Mouse (Mus musculus) spleen, adult 12 weeks (tissue): Measurements from ENCODE around the gene Cntn5.

ENCODE experiments used
- DNase-seq: peaks from one replicate; pipeline ENCODE4 v3.0.0; 2022; ENCODE audit warnings: low spot score

The Cntn5 gene

DNA sequence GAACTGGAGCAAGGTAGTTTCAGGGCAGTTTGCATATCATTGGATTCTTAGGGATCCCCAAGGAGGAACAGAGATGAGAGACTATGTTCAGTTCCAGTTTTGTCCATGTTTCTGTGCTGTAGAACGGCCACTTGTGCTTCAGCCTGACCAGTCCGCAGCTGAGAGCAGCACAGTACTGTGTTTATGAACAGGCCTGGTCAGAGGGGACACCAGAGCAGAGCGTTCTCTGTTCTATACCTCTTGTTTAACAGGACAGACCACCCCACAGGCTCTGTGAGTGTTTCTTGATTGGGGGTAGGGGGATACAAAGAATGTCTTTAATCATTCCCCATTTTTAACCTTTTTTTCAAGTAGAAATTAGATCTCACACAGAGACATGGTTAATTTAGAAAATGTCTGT is 984.0 kb downstream of the Cntn5 start:
- DNase-seq: no peak

DNA sequence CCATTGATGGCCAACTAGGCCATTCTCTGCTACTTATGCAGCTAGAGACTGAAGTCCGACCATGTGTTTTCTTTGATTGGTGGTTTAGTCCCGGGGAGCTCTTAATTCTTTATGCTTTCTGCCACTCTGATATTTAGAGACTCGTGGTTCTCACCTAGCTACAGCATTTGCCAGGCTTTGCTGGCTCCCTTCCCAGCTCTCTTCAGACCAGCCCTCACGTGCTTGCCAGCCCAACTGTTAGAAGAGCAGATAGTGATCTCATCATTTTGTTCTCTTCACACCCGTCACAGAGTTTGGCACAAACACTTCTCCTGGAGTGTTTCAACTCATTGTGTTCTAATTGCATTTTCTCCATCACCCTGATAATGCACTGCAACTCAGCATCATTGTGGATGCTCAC is 1005.5 kb downstream of the Cntn5 start:
- DNase-seq: no peak

DNA sequence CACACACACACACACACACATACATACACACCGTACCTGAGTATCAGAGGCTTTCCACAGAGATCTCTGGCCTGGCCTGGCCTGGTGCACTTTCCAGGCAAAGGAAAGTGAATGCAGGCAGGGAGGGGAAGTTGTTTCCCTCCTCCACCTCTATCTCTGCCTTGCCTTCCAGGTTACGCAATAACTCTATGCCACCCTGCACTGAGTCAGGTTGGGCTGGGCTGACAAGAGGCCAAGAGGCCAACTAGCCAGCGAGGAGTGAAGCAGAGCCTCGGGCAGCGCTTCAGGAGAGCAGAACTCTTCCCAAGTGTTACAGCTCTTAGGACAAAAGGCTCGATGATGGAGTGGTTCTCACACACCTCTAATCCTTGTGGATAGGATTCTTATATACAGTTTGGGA is 1018.4 kb downstream of the Cntn5 start:
- no peak for DNase-seq

DNA sequence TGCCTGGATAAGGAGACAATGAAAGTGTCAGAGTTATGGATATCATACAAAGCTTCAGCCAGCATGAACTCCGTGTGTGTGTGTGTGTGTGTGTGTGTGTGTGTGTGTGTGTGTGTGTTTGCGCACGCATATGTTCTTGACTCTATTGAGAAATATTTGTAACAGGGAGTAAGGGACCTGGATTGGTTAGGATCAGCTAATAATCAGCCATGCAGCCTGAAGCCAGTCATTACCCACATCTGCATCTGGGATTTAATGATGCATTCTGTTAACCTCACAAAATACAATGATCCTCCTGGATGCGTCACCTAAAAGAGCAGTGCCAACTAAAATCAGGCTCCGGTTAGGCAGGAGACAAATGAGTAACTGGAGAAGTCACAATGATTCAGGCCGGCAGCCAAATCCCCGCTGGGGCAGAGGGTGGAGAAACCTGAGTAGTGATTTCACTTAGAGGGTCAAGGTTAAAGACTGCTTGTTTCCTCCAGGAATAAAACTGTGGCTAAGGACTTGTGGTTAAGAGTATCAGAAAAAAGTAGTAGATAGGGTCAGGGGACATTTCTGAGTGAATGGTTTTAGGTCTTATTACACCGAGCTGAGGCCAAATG is 1021.7 kb downstream of the Cntn5 start:
- DNase-seq: no peak

DNA sequence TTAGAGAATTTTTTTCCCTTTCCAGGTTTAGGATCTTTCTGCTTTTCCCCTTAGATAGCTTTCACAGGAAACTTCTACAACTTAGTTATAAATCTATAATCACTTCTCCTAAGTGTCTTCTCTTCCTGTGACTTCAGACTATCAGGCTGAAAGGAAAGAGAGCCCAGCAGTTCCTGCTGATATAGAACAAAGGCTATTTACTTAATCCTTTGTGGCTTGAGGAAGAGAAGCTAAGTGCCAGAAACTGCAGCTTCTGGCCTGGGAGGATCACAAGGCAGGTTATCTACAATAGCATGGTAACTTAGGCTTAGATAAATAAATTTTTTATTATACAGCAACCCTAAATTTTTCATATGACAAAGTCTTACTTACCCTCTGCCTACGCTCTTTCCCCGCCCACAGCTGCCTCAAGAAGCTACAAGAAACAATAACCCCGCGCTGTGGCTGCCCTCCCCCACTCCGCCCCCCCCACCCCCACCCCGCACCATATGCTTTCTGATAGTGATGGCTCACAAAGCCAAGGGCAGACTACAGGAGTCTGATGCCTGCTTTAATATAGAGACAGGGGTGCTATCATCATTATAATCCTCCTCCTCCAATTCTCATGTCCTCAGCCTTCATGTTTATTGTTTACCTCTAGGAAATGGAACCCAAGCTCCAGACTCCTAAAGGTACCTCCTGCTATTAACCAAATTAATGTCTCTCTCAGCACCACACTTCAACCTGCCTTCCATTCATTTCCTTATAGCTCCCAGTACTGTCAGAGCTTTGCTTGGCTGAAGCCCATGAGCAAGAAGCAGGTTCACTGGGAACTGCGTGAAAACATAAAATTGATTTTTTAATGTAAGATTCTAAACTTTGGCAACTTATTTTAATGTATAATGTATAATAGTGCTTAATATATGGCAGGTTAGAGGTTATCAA is 1032.2 kb downstream of the Cntn5 start:
- DNase-seq: no peak

DNA sequence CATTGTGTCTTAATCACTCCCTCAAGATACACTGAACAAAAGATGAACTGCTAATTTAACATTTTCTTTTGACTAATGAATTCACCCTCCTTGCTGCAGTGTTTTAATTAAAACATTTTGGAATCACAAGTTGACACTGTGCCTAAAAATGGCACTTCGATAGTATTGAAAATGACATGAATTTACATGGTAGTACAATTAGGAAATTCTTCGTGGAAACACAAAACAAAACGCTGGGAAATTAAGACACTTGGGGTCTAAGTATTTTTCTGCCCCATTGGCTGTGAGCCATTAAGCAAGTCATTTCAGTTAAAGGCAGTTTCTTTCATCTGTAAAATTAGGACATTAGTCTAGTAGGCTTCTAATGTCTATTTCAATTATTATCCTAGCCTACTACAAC is 1043.9 kb downstream of the Cntn5 start:
- DNase-seq: no peak

DNA sequence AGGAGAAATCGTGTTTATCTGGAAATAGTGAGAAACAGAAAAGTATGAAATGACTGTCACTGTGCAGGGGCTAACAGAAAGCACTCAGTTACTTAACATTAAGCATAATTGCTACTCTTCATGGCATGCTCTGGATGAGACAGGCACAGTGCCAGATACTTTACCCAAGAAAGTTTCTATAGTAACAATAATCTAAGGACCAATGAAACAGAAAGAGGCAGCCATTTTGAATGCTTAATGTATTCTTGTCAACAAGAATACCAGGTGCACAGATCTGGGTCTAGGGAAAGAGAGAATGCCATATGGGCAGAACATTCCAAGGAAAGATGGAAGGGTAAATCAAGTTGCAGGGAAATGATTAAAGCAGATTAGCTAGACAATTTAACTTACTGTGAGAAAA is 1045.3 kb downstream of the Cntn5 start:
- no peak for DNase-seq

DNA sequence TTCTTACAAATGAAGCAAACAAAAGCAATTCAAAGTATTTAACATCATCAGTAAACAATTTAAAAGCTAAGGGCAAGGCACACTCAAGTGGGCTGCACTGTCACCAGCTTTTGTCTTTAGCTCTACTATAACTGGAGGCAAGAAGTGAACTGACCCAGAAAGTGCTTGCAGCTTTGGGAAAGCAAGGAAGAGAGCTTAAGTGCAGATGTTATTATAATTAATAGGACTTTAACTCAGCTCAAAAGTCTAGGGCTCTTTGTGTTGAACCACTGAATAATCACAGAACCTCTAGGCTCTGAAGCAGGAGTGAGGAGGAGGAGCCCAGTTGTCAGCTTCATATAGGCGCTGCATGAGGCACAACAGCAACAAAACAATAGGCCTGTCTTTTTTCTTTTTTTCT is 1049.8 kb downstream of the Cntn5 start:
- DNase-seq: no peak

DNA sequence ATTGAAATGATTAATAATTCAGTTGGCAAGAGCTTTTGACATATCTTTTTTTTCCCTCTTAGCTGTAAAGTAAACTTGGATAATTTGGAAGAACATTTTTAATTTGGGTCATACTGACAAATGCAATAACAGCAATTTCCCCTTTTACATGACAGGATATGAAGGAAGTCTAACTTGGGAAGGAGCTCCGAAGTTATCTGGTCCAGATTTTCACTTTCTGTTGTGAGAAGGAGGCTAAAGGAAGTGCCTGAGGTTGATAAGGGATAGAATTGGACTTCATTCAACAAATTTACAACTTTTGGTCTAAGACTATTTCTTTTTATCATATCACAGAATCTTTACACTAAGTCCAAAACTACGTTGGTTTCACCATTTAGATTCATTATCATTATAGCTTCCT is 1074.3 kb downstream of the Cntn5 start:
- DNase-seq: no peak

DNA sequence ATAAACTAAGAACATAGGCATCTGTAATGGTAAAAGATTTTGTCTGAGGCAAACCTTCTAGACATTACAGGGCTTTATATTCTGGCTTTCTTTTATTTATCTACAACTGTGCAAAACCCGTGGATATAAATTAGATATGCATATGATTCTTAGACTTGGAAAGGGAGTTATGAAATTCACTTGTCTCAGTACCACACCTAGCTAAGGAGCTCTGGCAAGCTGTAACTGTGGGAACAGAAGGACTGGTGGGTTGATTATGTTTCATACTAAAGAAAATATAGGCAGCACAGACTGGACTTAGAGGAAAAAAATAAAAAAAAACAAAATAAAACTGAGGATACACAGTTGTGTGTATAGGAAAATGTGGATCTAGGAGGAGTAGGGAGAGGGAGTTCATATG is 1084.6 kb downstream of the Cntn5 start:
- no peak for DNase-seq

DNA sequence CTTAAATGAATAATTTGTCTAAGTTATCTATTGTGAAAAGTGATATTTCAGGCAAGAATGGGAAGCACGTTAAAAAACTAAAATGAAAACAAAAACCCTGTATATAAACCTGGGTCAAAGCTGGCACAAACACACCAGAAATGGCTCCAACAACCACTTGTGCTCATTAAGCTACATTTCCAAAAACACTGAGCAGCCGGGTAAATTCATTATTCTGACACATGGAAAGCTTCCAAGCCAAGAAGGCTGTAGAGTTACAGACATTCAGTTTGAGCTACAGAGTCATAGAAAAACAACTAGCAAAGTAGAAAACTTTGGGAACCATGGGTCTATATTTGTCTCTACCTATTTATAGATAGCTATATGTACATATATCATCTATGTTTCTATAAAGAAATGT is 1087.1 kb downstream of the Cntn5 start:
- no peak for DNase-seq

DNA sequence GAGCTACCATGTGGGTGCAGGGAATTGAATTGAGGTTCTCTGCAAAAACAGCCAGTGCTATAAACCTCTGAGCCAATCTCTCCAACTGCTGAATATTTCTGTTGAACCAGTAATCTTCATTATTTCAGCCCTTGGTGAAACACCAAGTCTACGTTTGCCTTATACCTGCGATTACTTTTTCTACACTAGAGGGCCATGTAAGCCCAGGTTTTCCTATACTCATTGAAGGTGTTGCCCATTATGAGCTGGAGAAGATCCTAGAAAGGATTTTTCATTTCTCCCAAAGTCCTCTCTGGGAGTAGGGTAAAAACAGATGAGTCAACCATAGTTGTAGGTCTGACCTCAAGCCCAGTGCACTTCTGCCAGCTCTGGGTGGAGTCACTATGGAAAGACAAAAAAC is 1105.0 kb downstream of the Cntn5 start:
- DNase-seq: no peak

DNA sequence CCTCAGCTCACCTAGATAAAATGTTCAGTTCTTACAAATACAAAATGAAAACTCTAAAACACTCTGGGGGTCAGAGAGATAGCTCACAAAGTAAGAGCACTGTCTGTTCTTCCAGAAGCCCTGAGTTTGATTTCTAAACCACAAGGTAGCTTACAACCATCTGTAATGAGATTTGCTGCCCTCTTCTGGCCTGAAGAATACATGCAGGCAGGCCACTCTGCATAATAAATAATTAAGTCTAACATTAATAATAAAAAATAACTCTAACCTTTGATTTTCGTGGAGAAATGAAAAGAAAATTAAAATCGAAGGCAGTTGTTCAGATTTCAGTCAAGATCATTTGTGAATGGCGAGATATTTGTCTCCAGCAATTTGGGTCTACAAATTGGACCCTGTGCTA is 1120.9 kb downstream of the Cntn5 start:
- DNase-seq: no peak

DNA sequence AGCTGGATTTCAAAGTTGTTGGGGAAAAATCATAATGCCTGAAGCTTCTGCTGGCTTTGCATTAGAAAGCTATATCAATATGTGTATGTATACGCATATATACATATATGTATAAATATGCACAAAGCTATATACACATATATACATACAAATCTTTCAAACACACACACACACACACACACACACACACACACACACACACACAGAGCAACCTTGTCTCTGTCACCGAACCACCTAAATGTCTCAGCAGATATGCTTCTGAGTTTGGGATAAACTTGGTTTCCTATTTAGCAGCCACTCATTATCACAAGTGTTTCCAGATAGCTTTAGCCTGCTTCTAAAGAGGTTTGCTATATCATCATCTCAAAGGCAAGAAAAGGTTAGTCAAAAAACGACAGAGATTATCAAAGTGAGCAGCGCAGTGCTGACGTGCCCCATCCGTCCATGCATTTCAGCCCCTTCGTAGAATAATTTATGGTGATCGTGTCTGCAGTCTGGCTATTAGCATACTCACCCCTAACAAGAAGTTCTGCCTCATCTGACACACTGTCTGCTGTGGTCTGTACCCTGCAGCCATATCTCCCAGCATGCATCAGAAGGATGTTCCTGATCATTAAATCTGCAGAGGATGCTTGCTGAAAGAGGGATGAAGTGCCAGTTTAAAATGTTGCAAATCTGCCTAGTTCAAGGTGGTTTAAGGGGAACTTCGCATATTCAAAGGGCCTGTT is 1123.3 kb downstream of the Cntn5 start:
- DNase-seq: no peak

DNA sequence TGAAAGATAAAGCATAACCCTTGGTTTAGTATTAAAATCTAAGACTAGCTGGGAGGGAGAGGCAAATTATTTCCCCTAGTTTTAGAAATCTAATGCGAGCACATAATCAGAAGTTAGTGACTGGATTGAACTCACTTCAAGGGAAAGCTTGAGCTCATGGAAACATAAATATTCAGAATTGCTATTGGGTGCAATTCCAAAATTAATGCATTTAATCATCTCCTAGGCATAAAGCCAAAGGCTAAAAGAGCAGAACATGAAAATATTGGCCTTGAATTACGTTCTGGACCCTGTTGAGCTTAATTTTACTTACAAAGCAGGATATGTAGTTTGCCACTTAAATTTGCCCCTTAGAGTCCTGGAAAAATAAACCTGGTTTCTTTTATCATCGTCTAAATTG is 1124.9 kb downstream of the Cntn5 start:
- no peak for DNase-seq

DNA sequence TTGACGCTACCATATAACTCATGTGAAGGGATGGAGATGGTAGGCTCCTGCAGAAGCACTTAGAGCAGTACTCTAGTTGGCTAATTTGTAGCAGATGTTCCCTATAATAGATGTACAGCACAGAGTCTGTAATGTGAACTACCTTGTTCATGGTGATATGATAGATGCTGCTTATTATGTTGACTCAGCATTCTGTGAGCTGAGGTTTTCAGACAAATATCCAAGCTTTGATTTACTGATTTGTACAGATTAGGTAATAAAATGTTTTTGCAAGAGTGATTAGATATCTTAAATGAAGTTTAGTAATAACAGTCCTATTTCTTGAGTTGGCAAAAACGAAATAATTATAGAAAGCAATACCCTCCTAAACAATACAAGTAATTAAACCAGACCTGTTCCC is 1133.8 kb downstream of the Cntn5 start:
- DNase-seq: no peak

DNA sequence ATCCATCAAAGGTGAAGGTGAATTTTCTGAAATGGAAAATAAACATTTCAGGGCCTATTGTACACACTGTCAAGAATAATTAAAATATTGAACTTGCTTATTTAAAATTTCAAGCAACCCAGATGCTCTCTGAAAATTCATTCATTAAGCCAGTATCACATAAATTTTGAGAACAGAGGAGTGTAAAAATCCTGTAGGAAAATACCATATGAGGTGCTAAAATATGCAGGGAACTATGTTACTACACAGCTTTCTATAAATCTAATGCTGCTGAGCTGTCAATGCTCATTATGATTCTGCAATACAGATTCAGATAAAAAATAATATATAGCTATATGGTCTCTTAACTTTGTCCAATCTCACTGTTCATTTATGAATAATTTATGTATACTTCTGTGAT is 1134.9 kb downstream of the Cntn5 start:
- no peak for DNase-seq

DNA sequence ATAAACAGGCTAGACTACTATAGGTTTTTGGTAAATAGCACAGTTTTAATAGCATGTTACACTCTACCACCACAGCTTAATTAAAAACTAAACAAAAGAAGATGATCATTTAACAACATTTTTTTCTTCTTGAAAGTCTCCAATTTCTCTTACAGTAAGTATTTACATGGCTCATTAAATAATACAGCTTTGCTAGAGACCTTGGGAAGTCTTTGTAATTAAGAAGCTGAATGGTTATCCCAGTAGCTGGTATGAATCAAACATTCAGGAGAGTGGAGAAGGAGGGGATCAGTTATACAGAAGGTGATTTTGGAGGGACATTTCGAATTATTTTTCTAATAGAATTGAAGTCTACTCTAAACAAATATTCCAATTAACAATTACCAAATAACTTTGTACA is 1186.4 kb downstream of the Cntn5 start:
- no peak for DNase-seq

DNA sequence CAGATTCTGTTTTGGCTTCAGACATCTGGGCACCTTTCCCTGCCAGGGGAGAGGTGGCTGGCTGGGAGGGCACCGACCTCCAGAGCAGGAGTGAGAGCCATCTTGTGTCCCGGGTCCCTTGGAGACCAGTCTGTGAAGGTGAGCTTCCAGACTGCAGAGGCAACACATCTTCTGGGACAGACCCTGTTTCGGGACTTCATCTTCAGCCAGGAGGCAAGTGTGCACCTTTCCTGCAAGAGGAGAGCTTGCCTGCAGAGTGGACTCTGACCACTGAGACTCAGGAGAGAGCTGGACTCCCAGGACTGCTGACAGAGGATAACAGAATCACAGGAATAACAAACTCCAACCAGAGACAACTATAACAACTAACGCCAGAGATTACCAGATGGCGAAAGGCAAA is 1195.9 kb downstream of the Cntn5 start:
- DNase-seq: no peak

DNA sequence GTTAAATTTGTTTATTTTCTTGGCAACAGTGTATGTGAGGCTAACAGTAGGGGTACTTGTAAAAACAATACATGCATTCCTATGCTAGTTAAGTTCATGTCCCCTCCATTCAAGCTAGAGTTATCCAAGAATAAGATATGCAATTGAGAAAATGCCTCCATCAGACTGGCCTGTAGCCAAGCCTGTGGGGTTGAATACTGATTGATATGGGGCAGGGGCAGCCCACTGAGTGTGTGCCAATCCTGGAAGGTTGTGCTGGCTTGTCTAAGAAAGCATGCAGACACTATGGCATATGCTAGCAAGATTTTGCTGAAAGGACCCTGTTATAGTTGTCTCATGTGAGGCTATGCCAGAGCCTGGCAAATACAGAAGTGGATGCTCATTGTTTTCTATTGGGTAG is 1196.8 kb downstream of the Cntn5 start:
- no peak for DNase-seq

DNA sequence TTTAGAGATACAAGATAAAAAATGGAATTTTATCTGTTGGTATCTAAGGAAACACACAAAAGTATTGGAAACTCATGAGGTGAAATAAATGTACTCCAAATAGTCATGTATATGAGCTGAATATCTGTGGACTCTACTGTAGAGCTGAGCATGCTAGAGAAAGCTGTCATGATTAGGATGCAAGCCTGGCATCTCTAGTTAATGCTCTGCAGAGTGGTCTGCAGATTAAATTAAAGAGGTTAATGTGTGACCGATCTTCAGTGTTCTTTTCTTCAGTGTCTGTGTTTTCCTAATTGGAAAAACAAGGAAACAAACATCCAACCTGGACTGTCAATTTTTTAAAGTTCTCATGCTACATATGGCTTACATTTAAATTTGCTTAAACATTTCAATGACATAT is 1199.4 kb downstream of the Cntn5 start:
- no peak for DNase-seq

DNA sequence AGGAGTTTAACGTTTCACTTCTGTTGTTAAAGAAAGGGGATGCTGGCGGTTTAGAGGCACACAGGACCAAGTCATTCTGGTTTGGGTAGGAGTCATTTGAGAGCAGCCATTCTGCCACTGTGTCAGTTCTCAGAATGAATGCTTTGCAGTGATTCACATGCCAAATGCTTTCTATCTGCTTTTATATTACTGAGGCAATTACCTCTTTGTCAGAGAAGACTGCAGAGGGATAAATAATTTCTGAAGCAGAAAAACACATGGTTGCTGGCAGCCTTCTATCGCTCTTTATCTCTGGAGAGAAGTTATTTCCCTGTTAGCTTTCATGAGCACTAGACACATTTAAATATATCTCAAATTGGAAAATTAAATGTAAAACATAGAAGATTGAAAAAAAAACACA is 1207.9 kb downstream of the Cntn5 start:
- no peak for DNase-seq

DNA sequence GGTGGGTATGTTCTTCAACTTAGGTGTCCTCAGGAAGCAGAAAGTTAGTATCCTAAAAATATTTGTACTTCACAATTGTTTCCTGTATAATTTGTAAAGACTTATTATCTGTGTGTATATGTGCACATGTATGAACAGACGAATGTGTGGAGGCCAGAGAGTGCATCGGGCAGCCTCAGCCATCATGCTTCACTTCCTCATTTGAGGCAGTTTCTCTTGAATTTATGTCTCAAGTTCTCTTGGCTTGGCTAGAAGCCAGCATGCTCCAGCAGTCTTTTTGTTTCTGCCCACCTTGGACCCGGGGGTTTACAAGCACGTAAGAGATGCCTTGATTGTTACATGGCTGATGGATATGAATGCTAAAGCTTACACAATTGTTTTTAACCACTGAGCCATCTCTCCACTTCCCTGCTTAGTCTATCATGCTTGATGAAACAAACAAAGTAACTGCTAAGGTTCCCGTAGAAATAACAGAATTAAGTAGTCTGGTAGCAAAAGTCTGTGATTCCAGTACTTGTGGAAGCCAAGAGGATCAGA is 1222.2 kb downstream of the Cntn5 start:
- DNase-seq: no peak
